Mouse (Mus musculus): ENCODE results near the gene Cenpt. TPM values are rescaled to one million over a fixed set of nuclear protein-coding genes. Genes with fewer than 3 reads are reported as not detected.

Cenpt gene
- polyA plus RNA-seq, 1 experiment from 2014 or later, result 37.2 TPM

- H3K4me3 ChIP-seq (ENCODE audit: control insufficient read depth in 1 of 2, insufficient read depth in 1 of 2, low read depth in 1 of 2, low read length in 2 of 2), result no peak overlapping the region
- H3K27me3 ChIP-seq (ENCODE audit: control insufficient read depth, insufficient read depth, low read length), result no peaks in the 10 kb centered on the region
- peak overlapping the region in 1 of 2 experiments; percentile 85; a peak in 1 of 4 replicates for H3K27ac ChIP-seq (replicated peaks in 1 of 2; ENCODE audit: control insufficient read depth in 1 of 2, insufficient read depth in 1 of 2, low read depth in 2 of 2, low read length in 2 of 2)
- peaks cover 11 to 38% of the 10 kb centered on the region in 2 experiments for H3K4me1 ChIP-seq (ENCODE audit: control insufficient read depth in 2 of 2, insufficient read depth in 2 of 2, low read length in 2 of 2)
- peaks cover 23% of the 10 kb centered on the region for H3K36me3 ChIP-seq (ENCODE audit: control insufficient read depth, insufficient read depth, low read length)
- no peak for ATAC-seq (ENCODE audit: insufficient number of reproducible peaks, insufficient read depth, low FRiP score, low read depth)
- 68% methylated on average over 5 of the region's 5 CpGs for WGBS
- no peaks in the 10 kb centered on the region for H3K9me3 ChIP-seq (ENCODE audit: control insufficient read depth, low read length)
- H3K9ac ChIP-seq (ENCODE audit: low read length), result no peak overlapping the region; the same call in 1 of the 2 replicates
- H3K4me2 ChIP-seq (ENCODE audit: low read length), result no peak overlapping the region
Measured at GRCm38 (mm10) chr8:105859314-105859713, 6.2 kb upstream of the Cenpt start.

DNA sequence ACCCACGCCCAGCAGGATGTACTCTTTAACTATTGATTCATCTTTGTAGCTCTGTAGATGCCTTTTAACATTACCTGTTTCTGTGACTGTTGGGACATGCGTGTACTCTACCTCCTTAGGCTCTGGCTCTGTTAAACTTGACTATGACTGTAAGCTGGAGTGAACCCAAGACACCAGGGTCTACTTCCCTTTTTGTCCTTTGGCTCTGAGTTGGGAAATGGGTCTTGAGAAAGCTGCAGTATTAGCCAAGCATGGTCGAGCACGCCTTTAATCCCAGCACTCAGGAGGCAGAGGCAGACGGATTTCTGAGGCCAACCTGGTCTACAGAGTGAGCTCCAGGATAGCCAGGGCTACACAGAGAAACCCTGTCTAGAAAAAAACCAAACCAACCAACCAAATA lies 5.4 kb upstream of the Cenpt start:
- Histone ChIP-seq H3K4me3 (ENCODE audit: control insufficient read depth in 1 of 2, insufficient read depth in 1 of 2, low read depth in 1 of 2, low read length in 2 of 2) (no peak overlapping the region), H3K9ac (ENCODE audit: low read length) (no peak overlapping the region), H3K36me3 (ENCODE audit: control insufficient read depth, insufficient read depth, low read length) (peaks cover 21% of the 10 kb centered on the region), H3K4me1 (ENCODE audit: control insufficient read depth in 2 of 2, insufficient read depth in 2 of 2, low read length in 2 of 2) (peaks cover 13 to 38% of the 10 kb centered on the region in 2 experiments), H3K27me3 (ENCODE audit: control insufficient read depth, insufficient read depth, low read length) (no peaks in the 10 kb centered on the region), H3K27ac (replicated peaks in 1 of 2; ENCODE audit: control insufficient read depth in 1 of 2, insufficient read depth in 1 of 2, low read depth in 2 of 2, low read length in 2 of 2) (no peak overlapping the region), H3K4me2 (ENCODE audit: low read length) (no peak overlapping the region), H3K9me3 (ENCODE audit: control insufficient read depth, low read length) (no peaks in the 10 kb centered on the region)
- ATAC-seq (ENCODE audit: insufficient number of reproducible peaks, insufficient read depth, low FRiP score, low read depth), result no peak
- WGBS, result 87% methylated on average over 5 of the region's 5 CpGs

DNA sequence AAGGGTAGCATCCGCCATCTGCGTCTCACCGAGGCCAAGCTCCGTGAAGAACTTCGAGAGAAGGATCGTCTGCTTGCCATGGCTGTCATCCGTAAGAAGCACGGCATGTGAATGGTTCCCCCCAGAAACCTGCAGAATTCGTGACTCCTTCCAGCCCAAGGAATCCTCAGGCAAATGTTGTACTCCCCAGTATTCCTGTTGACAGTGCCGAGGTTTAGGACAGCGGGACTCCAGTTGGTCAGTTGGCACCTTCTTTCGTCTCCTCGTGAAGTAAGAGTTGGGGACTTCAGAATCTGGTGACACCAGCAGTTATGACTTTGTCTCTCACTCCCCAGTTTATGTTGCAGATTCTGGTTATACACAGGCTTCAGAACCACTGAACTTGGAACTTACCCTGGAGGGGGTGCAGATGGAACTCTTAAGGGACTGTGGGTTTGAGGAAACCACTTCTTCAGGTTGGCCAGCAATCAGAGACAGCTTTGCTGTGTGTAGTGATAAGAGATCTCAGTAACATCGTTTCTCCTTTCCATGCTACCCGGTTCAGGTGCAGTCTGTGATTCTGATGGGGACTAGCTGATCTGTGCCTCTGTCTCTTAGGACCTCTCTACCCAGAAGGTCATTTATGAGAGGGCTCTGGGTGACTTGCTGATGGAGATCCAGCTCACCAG lies 3.2 kb upstream of the Cenpt start:
- H3K9me3 ChIP-seq (ENCODE audit: control insufficient read depth, low read length), result no peaks in the 10 kb centered on the region
- H3K27ac ChIP-seq (replicated peaks in 1 of 2; ENCODE audit: control insufficient read depth in 1 of 2, insufficient read depth in 1 of 2, low read depth in 2 of 2, low read length in 2 of 2), result peak overlapping the region; percentile 81 to 83; a peak in 3 of 4 replicates
- ATAC-seq (ENCODE audit: insufficient number of reproducible peaks, insufficient read depth, low FRiP score, low read depth), result no peak
- WGBS, result 10% methylated on average over 15 of the region's 15 CpGs
- no peaks in the 10 kb centered on the region for H3K27me3 ChIP-seq (ENCODE audit: control insufficient read depth, insufficient read depth, low read length)
- H3K36me3 ChIP-seq (ENCODE audit: control insufficient read depth, insufficient read depth, low read length), result peaks cover 14% of the 10 kb centered on the region; the same call in 1 of the 2 replicates
- H3K4me1 ChIP-seq (ENCODE audit: control insufficient read depth in 2 of 2, insufficient read depth in 2 of 2, low read length in 2 of 2), result peaks cover 13 to 27% of the 10 kb centered on the region in 2 experiments
- H3K4me2 ChIP-seq (ENCODE audit: low read length), result peak overlapping the region; percentile 80
- H3K9ac ChIP-seq (ENCODE audit: low read length), result peak overlapping the region; percentile 87
- peak overlapping the region; percentile 84 to 92 for H3K4me3 ChIP-seq (ENCODE audit: control insufficient read depth in 1 of 2, insufficient read depth in 1 of 2, low read depth in 1 of 2, low read length in 2 of 2)

DNA sequence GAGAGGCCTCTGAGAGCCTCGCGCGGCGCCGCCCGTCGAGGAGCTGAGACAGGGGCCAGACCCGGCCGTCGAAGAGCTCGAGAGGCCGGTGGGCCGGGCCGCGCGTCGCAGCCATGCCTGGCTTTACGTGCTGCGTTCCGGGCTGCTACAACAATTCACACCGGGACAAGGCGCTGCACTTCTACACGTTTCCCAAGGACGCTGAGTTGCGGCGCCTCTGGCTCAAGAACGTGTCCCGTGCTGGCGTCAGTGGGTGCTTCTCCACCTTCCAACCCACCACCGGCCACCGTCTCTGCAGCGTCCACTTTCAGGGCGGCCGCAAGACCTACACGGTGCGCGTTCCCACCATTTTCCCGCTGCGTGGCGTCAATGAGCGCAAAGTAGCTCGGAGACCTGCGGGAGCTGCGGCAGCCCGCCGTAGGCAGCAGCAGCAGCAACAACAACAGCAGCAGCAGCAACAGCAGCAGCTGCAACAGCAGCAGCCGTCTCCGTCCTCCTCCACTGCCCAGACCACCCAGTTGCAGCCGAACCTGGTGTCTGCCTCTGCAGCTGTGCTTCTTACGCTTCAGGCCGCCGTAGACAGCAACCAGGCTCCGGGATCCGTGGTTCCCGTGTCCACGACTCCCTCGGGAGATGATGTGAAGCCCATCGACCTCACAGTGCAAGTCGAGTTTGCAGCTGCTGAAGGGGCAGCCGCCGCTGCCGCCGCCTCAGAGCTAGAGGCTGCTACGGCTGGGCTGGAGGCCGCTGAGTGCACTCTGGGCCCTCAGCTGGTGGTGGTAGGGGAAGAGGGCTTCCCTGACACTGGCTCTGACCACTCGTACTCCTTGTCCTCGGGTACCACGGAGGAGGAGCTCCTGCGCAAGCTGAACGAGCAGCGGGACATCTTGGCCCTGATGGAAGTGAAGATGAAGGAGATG lies 2.4 kb upstream of the Cenpt start:
- peak; percentile 7; the same call in 1 of the 2 replicates for ATAC-seq (ENCODE audit: insufficient number of reproducible peaks, insufficient read depth, low FRiP score, low read depth)
- Histone ChIP-seq H3K9me3 (ENCODE audit: control insufficient read depth, low read length) (no peaks in the 10 kb centered on the region), H3K36me3 (ENCODE audit: control insufficient read depth, insufficient read depth, low read length) (peaks cover 14% of the 10 kb centered on the region; the same call in 1 of the 2 replicates), H3K4me2 (ENCODE audit: low read length) (peak overlapping the region; percentile 80), H3K4me3 (ENCODE audit: control insufficient read depth in 1 of 2, insufficient read depth in 1 of 2, low read depth in 1 of 2, low read length in 2 of 2) (peak overlapping the region; percentile 84 to 92), H3K4me1 (ENCODE audit: control insufficient read depth in 2 of 2, insufficient read depth in 2 of 2, low read length in 2 of 2) (peaks cover 16 to 29% of the 10 kb centered on the region in 2 experiments), H3K9ac (ENCODE audit: low read length) (peak overlapping the region; percentile 87), H3K27me3 (ENCODE audit: control insufficient read depth, insufficient read depth, low read length) (no peaks in the 10 kb centered on the region), H3K27ac (replicated peaks in 1 of 2; ENCODE audit: control insufficient read depth in 1 of 2, insufficient read depth in 1 of 2, low read depth in 2 of 2, low read length in 2 of 2) (peak overlapping the region; percentile 81 to 83)
- WGBS, result under 1% methylated on average over 71 of the region's 71 CpGs

- peak; percentile 85 for ATAC-seq (ENCODE audit: insufficient number of reproducible peaks, insufficient read depth, low FRiP score, low read depth)
- Histone ChIP-seq H3K4me1 (ENCODE audit: control insufficient read depth in 2 of 2, insufficient read depth in 2 of 2, low read length in 2 of 2) (peaks cover 17 to 33% of the 10 kb centered on the region in 2 experiments), H3K36me3 (ENCODE audit: control insufficient read depth, insufficient read depth, low read length) (peaks cover 16% of the 10 kb centered on the region), H3K4me2 (ENCODE audit: low read length) (peak within 1 kb of the TSS; percentile 80), H3K4me3 (ENCODE audit: control insufficient read depth in 1 of 2, insufficient read depth in 1 of 2, low read depth in 1 of 2, low read length in 2 of 2) (peak within 1 kb of the TSS; percentile 84 to 92), H3K27me3 (ENCODE audit: control insufficient read depth, insufficient read depth, low read length) (no peaks in the 10 kb centered on the region), H3K9me3 (ENCODE audit: control insufficient read depth, low read length) (no peaks in the 10 kb centered on the region), H3K27ac (replicated peaks in 1 of 2; ENCODE audit: control insufficient read depth in 1 of 2, insufficient read depth in 1 of 2, low read depth in 2 of 2, low read length in 2 of 2) (peak within 1 kb of the TSS; percentile 83 to 91), H3K9ac (ENCODE audit: low read length) (peak within 1 kb of the TSS; percentile 87)
- under 1% methylated on average over 43 of the region's 43 CpGs for WGBS
Measured at GRCm38 (mm10) chr8:105854715-105855216, 1.7 kb upstream of the Cenpt start, which contains the start of gene Thap11. Thap11 (plus strand) TSS chr8:105855132.

DNA sequence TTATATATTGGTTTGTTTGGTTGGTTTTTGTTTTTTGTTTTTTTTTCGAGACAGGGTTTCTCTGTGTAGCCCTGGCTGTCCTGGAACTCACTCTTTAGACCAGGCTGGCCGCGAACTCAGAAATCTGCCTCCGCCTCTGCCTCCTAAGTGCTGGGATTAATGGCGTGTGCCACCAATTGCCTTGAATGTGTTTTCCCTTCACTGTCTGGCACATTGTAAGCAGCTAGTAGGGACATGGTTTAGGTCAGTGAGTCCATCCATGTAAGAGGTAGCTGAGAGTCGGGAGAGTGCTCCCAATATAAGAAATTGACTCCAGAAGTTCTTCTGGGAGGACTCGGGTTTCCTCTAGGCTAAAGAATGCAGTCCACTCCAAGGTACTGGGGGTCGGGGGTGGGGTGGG lies 1.2 kb upstream of the Cenpt start:
- Histone ChIP-seq H3K4me2 (ENCODE audit: low read length) (peak overlapping the region; percentile 80), H3K27me3 (ENCODE audit: control insufficient read depth, insufficient read depth, low read length) (no peaks in the 10 kb centered on the region), H3K4me3 (ENCODE audit: control insufficient read depth in 1 of 2, insufficient read depth in 1 of 2, low read depth in 1 of 2, low read length in 2 of 2) (peak overlapping the region in 1 of 2 experiments; percentile 84; a peak in 2 of 4 replicates), H3K9me3 (ENCODE audit: control insufficient read depth, low read length) (no peaks in the 10 kb centered on the region), H3K27ac (replicated peaks in 1 of 2; ENCODE audit: control insufficient read depth in 1 of 2, insufficient read depth in 1 of 2, low read depth in 2 of 2, low read length in 2 of 2) (peak overlapping the region in 1 of 2 experiments; percentile 83; a peak in 1 of 4 replicates), H3K36me3 (ENCODE audit: control insufficient read depth, insufficient read depth, low read length) (peaks cover 20% of the 10 kb centered on the region), H3K9ac (ENCODE audit: low read length) (peak overlapping the region; percentile 87), H3K4me1 (ENCODE audit: control insufficient read depth in 2 of 2, insufficient read depth in 2 of 2, low read length in 2 of 2) (peaks cover 15 to 28% of the 10 kb centered on the region in 2 experiments)
- ATAC-seq (ENCODE audit: insufficient number of reproducible peaks, insufficient read depth, low FRiP score, low read depth), result no peak; the same call in none of the 2 replicates
- 20% methylated on average over 8 of the region's 8 CpGs for WGBS

DNA sequence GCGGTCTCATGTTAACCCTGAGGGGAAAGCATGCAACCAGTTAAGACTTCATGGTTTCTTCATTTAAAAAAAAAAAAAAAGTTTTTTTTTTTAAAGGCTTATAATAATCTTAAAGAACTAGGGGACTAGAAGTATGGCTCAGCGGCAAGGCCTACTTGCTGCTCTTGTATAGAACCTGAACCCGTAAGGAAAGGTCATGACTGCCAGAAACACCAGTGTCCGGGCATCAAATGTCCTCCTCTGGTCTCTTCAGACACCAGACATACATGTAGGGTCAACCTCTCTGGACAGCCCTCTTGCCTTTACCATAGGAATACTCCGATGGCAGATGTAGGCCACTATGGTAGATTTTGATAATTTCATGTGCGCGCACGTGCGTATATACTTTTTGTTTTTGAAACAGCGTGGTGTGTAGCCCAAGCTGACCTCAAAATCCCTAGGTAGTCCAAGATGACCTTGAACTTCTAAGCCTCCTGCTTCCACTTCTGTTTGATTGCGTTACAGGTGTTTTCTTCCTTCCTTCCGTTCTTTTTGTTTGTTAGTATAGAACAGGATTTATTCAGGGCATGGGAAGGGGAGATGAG lies 840 bp downstream of the Cenpt start:
- no peak overlapping the region for H3K9ac ChIP-seq (ENCODE audit: low read length)
- H3K27ac ChIP-seq (replicated peaks in 1 of 2; ENCODE audit: control insufficient read depth in 1 of 2, insufficient read depth in 1 of 2, low read depth in 2 of 2, low read length in 2 of 2), result no peak overlapping the region; a peak in 1 of 4 replicates
- peaks cover 25% of the 10 kb centered on the region for H3K36me3 ChIP-seq (ENCODE audit: control insufficient read depth, insufficient read depth, low read length)
- H3K27me3 ChIP-seq (ENCODE audit: control insufficient read depth, insufficient read depth, low read length), result no peaks in the 10 kb centered on the region
- H3K9me3 ChIP-seq (ENCODE audit: control insufficient read depth, low read length), result no peaks in the 10 kb centered on the region
- no peak for ATAC-seq (ENCODE audit: insufficient number of reproducible peaks, insufficient read depth, low FRiP score, low read depth)
- H3K4me1 ChIP-seq (ENCODE audit: control insufficient read depth in 2 of 2, insufficient read depth in 2 of 2, low read length in 2 of 2), result peaks cover 15 to 24% of the 10 kb centered on the region in 2 experiments
- WGBS, result 80% methylated on average over 12 of the region's 12 CpGs
- peak overlapping the region in 1 of 2 experiments; percentile 68; a peak in 1 of 4 replicates for H3K4me3 ChIP-seq (ENCODE audit: control insufficient read depth in 1 of 2, insufficient read depth in 1 of 2, low read depth in 1 of 2, low read length in 2 of 2)
- no peak overlapping the region for H3K4me2 ChIP-seq (ENCODE audit: low read length)

Data from heart, embryonic 14.5 days (tissue).